7 mouse cellular contexts compared by ENCODE assay signal in genomic region chr3:89727028-89727427, GRCm38 (mm10). TPM values are rescaled to one million over a fixed set of nuclear protein-coding genes. Genes with fewer than 3 reads are reported as not detected.
DNase-seq lines count a peak whose midpoint lies in the region; ATAC-seq and TF ChIP-seq lines count a peak whose summit lies in the region.

No protein-coding gene starts in this region.

- H3K27me3 ChIP-seq in midbrain, postnatal 0 days (ENCODE audit: insufficient read depth, low read length): no peaks in the 10 kb centered on the region
- no peaks in the 10 kb centered on the region for H3K27me3 ChIP-seq in midbrain, embryonic 13.5 days
- no peaks in the 10 kb centered on the region for H3K27me3 ChIP-seq in intestine, embryonic 16.5 days (replicated peaks; ENCODE audit: control insufficient read depth, insufficient read depth, low read length)

- no peak overlapping the region for H3K27ac ChIP-seq in midbrain, postnatal 0 days (ENCODE audit: low read depth, low read length)
- no peak overlapping the region for H3K27ac ChIP-seq in midbrain, embryonic 13.5 days
- H3K27ac ChIP-seq in intestine, embryonic 16.5 days (ENCODE audit: low read length): no peak overlapping the region

- H3K4me2 ChIP-seq in midbrain, postnatal 0 days (ENCODE audit: low read depth, low read length, poor library complexity, severe bottlenecking): no peak overlapping the region
- no peak overlapping the region for H3K4me2 ChIP-seq in midbrain, embryonic 13.5 days (replicated peaks)
- no peak overlapping the region for H3K4me2 ChIP-seq in intestine, embryonic 16.5 days (ENCODE audit: low read depth, low read length)

- peak; percentile 77 for TF ChIP-seq CTCF in midbrain, postnatal 0 days (IDR thresholded peaks at IDR 0.05)

- 14% methylated on average over 4 of the region's 4 CpGs for WGBS in midbrain, postnatal 0 days
- WGBS in midbrain, embryonic 13.5 days: 30% methylated on average over 4 of the region's 4 CpGs
- 20% methylated on average over 4 of the region's 4 CpGs for WGBS in intestine, embryonic 16.5 days

- H3K4me3 ChIP-seq in midbrain, postnatal 0 days (ENCODE audit: low read depth, low read length): no peak overlapping the region
- no peak overlapping the region for H3K4me3 ChIP-seq in midbrain, embryonic 13.5 days (replicated peaks)
- H3K4me3 ChIP-seq in intestine, embryonic 16.5 days (ENCODE audit: low read length): no peak overlapping the region

- no peaks in the 10 kb centered on the region for H3K9me3 ChIP-seq in midbrain, postnatal 0 days (ENCODE audit: low read length)
- H3K9me3 ChIP-seq in midbrain, embryonic 13.5 days: no peaks in the 10 kb centered on the region
- no peaks in the 10 kb centered on the region for H3K9me3 ChIP-seq in intestine, embryonic 16.5 days (ENCODE audit: control insufficient read depth, low read length)

- DNase-seq in midbrain, postnatal 0 days (ENCODE audit: low spot score): peak; percentile 59
- DNase-seq in T-cell, adult 2 months (ENCODE audit: low spot score): peak; percentile 54
- peak; percentile 47 for DNase-seq in mesoderm, embryonic 11.5 days (ENCODE audit: low read depth, low spot score)
- peak; percentile 61 to 64 for DNase-seq in thymus, postnatal 36 days

- H3K9ac ChIP-seq in midbrain, postnatal 0 days (replicated peaks; ENCODE audit: low read length, poor library complexity, severe bottlenecking): no peak overlapping the region
- no peak overlapping the region for H3K9ac ChIP-seq in midbrain, embryonic 13.5 days (replicated peaks)
- no peak overlapping the region for H3K9ac ChIP-seq in intestine, embryonic 16.5 days (ENCODE audit: low read depth, low read length)

- H3K36me3 ChIP-seq in midbrain, postnatal 0 days (ENCODE audit: insufficient read depth, low read length): no peaks in the 10 kb centered on the region
- no peaks in the 10 kb centered on the region for H3K36me3 ChIP-seq in midbrain, embryonic 13.5 days
- H3K36me3 ChIP-seq in intestine, embryonic 16.5 days (ENCODE audit: control insufficient read depth, insufficient read depth, low read length): no peaks in the 10 kb centered on the region

- peak; percentile 58; the same call in 1 of the 2 replicates for ATAC-seq in midbrain, postnatal 0 days (ENCODE audit: low FRiP score)
- ATAC-seq in midbrain, embryonic 13.5 days: no peak
- peak; percentile 78 for ATAC-seq in common myeloid progenitor, adult 5-6 weeks (replicated peaks; ENCODE audit: low read depth, poor library complexity, severe bottlenecking)
- ATAC-seq in intestine, embryonic 16.5 days: peak; percentile 41; the same call in 1 of the 2 replicates

- H3K4me1 ChIP-seq in midbrain, postnatal 0 days (ENCODE audit: insufficient read depth, low read length): no peaks in the 10 kb centered on the region
- H3K4me1 ChIP-seq in midbrain, embryonic 13.5 days (replicated peaks): peaks cover 28% of the 10 kb centered on the region
- H3K4me1 ChIP-seq in intestine, embryonic 16.5 days (ENCODE audit: control insufficient read depth, insufficient read depth, low read length): peaks cover 9% of the 10 kb centered on the region

RNA-seq across cellular contexts. Expression of gene Adar, which starts 12.2 kb away (rescaled TPM):
- total RNA-seq in midbrain, postnatal 0 days (2014; rRNA removed): 77.1 and 93.6 TPM in 2 replicates
- polyA plus RNA-seq in midbrain, postnatal 0 days (2015; fragmentation: Nextera tagmentation; extraction: Ambion mirVana): 21.8 and 22.9 TPM in 2 replicates
- 22.1 and 23.2 TPM in 2 replicates for polyA plus RNA-seq in midbrain, embryonic 13.5 days (2015; fragmentation: Nextera tagmentation; extraction: Ambion mirVana)
- 27.4 and 28.0 TPM in 2 replicates for total RNA-seq in common myeloid progenitor, adult 5-6 weeks (2017)
- polyA plus RNA-seq in intestine, embryonic 16.5 days (2015; fragmentation: Nextera tagmentation; extraction: Ambion mirVana): 8.6 and 10.2 TPM in 2 replicates

RNA-seq across cellular contexts. Expression of gene Chrnb2, which starts 37.4 kb away (rescaled TPM):
- total RNA-seq in midbrain, postnatal 0 days (2014; rRNA removed): 47.3 and 53.6 TPM in 2 replicates
- 20.5 and 20.9 TPM in 2 replicates for polyA plus RNA-seq in midbrain, postnatal 0 days (2015; fragmentation: Nextera tagmentation; extraction: Ambion mirVana)
- polyA plus RNA-seq in midbrain, embryonic 13.5 days (2015; fragmentation: Nextera tagmentation; extraction: Ambion mirVana): 31.8 and 32.3 TPM in 2 replicates
- total RNA-seq in common myeloid progenitor, adult 5-6 weeks (2017): 0.15 and 1.6 TPM in 2 replicates
- 1.5 and 1.7 TPM in 2 replicates for polyA plus RNA-seq in intestine, embryonic 16.5 days (2015; fragmentation: Nextera tagmentation; extraction: Ambion mirVana)

RNA-seq across cellular contexts. Expression of gene Ube2q1, which starts 46.4 kb away (rescaled TPM):
- total RNA-seq in midbrain, postnatal 0 days (2014; rRNA removed): 59.1 and 62.2 TPM in 2 replicates
- 8.9 and 9.4 TPM in 2 replicates for polyA plus RNA-seq in midbrain, postnatal 0 days (2015; fragmentation: Nextera tagmentation; extraction: Ambion mirVana)
- polyA plus RNA-seq in midbrain, embryonic 13.5 days (2015; fragmentation: Nextera tagmentation; extraction: Ambion mirVana): 13.4 and 15.8 TPM in 2 replicates
- 98.7 and 102 TPM in 2 replicates for total RNA-seq in common myeloid progenitor, adult 5-6 weeks (2017)
- polyA plus RNA-seq in intestine, embryonic 16.5 days (2015; fragmentation: Nextera tagmentation; extraction: Ambion mirVana): 8.2 and 11.5 TPM in 2 replicates
